Mouse (Mus musculus) G1E-ER4 (cell line): ENCODE data around the gene Fam161a. TPM values are rescaled to one million over a fixed set of nuclear protein-coding genes. Genes with fewer than 3 reads are reported as not detected.

Experiments
- GATA1 ChIP-seq: IDR thresholded peaks from one replicate; pipeline ENCODE4 v1.8.0; 2012; ENCODE audit warnings: low read length, inconsistent platforms
- polyA plus RNA-seq: library from polyadenylated mRNA; stranded (reverse); fragments of >175 nt; gene quantifications from 2 replicates; pipeline ENCODE4 v1.2.3, GENCODE M21; 2012

Gene Fam161a
- polyA plus RNA-seq, 1 experiment: 0.17 TPM

- TF ChIP-seq GATA1: no peak
These were observed 24.5 kb upstream of the Fam161a start for GRCm38 (mm10) chr11:22982846-22983245.

- no peak for TF ChIP-seq GATA1
These were observed 21.8 kb upstream of the Fam161a start for GRCm38 (mm10) chr11:22985510-22985909.

- no peak for TF ChIP-seq GATA1
These were observed 20.0 kb upstream of the Fam161a start for GRCm38 (mm10) chr11:22987357-22987756.

- no peak for TF ChIP-seq GATA1
These were observed 17.5 kb upstream of the Fam161a start for GRCm38 (mm10) chr11:22989786-22990185.

GRCm38 (mm10) chr11:22990393-22991126, 16.8 kb upstream of the Fam161a start, which contains the start of gene Cct4:
Gene Cct4, plus strand, starts transcription at chr11:22990519.
- no peak for TF ChIP-seq GATA1

GRCm38 (mm10) chr11:22991218-22991835, 16.0 kb upstream of the Fam161a start:
- no peak for TF ChIP-seq GATA1

GRCm38 (mm10) chr11:22994271-22994670, 13.1 kb upstream of the Fam161a start:
- no peak for TF ChIP-seq GATA1

GRCm38 (mm10) chr11:22995461-22995860, 11.9 kb upstream of the Fam161a start:
- no peak for TF ChIP-seq GATA1

GRCm38 (mm10) chr11:22998308-22998707, 9.0 kb upstream of the Fam161a start:
- TF ChIP-seq GATA1: no peak

- no peak for TF ChIP-seq GATA1
These were observed 2.1 kb upstream of the Fam161a start for GRCm38 (mm10) chr11:23005276-23005675.

- TF ChIP-seq GATA1: no peak
These were observed 208 bp upstream of the Fam161a start for GRCm38 (mm10) chr11:23007166-23007480.

GRCm38 (mm10) chr11:23008181-23008823, 971 bp downstream of the Fam161a start:
- no peak for TF ChIP-seq GATA1

- TF ChIP-seq GATA1: no peak
These were observed 1.5 kb downstream of the Fam161a start for GRCm38 (mm10) chr11:23008824-23009200.

- no peak for TF ChIP-seq GATA1
These were observed 5.8 kb downstream of the Fam161a start for GRCm38 (mm10) chr11:23013096-23013495.

GRCm38 (mm10) chr11:23013580-23014294, 6.4 kb downstream of the Fam161a start:
- no peak for TF ChIP-seq GATA1

GRCm38 (mm10) chr11:23014996-23015395, 7.7 kb downstream of the Fam161a start:
- no peak for TF ChIP-seq GATA1
